Mouse (Mus musculus): ENCODE results near the gene Rfx5. TPM values are rescaled to one million over a fixed set of nuclear protein-coding genes. Genes with fewer than 3 reads are reported as not detected.
"Not testable (repeated sequence)": the region's sequence is repeated elsewhere in the genome, so short reads cannot be mapped to it uniquely, and the experiment has no call there.

The Rfx5 gene
- polyA plus RNA-seq, 1 experiment = 3.5 TPM

DNA sequence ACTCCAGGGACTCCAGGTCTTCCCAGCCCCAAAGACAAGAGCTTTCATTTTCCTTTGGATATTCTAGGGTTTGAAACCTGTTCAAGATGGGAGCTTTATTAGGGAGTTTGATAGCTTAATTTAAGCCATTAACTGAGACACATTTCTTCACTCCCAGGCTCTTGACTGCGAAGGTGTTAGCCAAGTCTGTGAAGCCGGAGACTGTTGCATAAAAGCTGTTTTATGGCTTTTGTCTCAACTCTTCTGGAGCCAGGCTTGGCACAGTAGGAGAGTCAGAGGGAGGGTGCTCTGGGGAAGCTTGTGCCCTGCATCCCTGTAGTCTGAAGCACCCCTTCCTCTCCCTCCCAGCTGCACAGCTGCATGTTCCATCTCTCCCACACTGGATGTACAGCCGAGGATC is 31.5 kb upstream of the Rfx5 start:
- Histone ChIP-seq H3K4me3 (no peak overlapping the region), H3K79me2 (ENCODE audit: control insufficient read depth, insufficient read depth) (no peaks in the 10 kb centered on the region), H3K4me2 (ENCODE audit: low read depth) (no peak overlapping the region), H3K27me3 (ENCODE audit: control insufficient read depth, insufficient read depth, insufficient read length) (peaks cover 28% of the 10 kb centered on the region), H3ac (ENCODE audit: control insufficient read depth, insufficient read length) (no peak overlapping the region), H3K36me3 (ENCODE audit: control insufficient read depth, insufficient read depth) (no peaks in the 10 kb centered on the region)
- no peak for TF ChIP-seq E2F4 (IDR thresholded peaks at IDR 0.05; ENCODE audit: insufficient read depth)
- no peak for TF ChIP-seq CEBPB (IDR thresholded peaks at IDR 0.05; ENCODE audit: insufficient read depth, poor library complexity, severe bottlenecking)
- TF ChIP-seq MYOD1 (IDR thresholded peaks at IDR 0.05; ENCODE audit: control insufficient read depth in 1 of 3, insufficient read length in 2 of 3, low read depth in 2 of 3) = no peak

GRCm38 (mm10) chr3:94924688-94925087 is 29.2 kb upstream of the Rfx5 start:
- no peak for TF ChIP-seq SRF (IDR thresholded peaks at IDR 0.05; ENCODE audit: control insufficient read depth, insufficient read length, low read depth)
- no peak for TF ChIP-seq POLR2AphosphoS2 (IDR thresholded peaks at IDR 0.05; ENCODE audit: insufficient read length, low read depth)
- no peak for TF ChIP-seq POLR2A (IDR thresholded peaks at IDR 0.05; ENCODE audit: insufficient read length, low read depth)
- TF ChIP-seq USF1 (IDR thresholded peaks at IDR 0.05; ENCODE audit: low read depth) = no peak
- no peak for TF ChIP-seq MYOG (IDR thresholded peaks at IDR 0.05; ENCODE audit: control insufficient read depth in 1 of 3, insufficient read depth in 1 of 3, insufficient read length in 2 of 3, low read depth in 2 of 3)
- Histone ChIP-seq H3K27me3 (ENCODE audit: control insufficient read depth, insufficient read depth, insufficient read length) (peaks cover 26% of the 10 kb centered on the region), H3K4me3 (no peak overlapping the region), H3K36me3 (ENCODE audit: control insufficient read depth, insufficient read depth) (no peaks in the 10 kb centered on the region), H3K79me2 (ENCODE audit: control insufficient read depth, insufficient read depth) (no peaks in the 10 kb centered on the region), H3ac (ENCODE audit: control insufficient read depth, insufficient read length) (no peak overlapping the region), H3K4me2 (ENCODE audit: low read depth) (no peak overlapping the region)

DNA sequence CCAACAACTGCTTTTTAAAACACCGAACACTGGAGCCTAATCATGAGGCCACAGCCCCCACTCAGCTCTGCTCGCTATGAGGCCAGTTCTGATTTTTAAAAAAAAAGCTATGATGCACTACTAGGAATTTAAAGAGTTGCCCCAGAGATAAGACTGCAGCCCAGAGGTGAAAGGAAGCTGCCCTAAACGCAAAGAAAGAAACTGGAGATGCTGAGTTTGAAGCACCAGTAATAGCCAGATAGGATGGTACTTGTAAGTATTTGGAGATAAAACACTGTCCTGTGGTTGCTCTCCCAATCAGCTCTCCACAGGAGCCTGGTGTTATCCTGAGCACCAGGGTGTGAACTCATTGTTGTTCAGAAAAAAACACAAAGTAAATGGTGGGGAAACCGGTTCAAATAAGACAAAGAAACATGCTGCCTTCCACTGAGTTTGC is 27.6 kb upstream of the Rfx5 start:
- H3K4me2 ChIP-seq (ENCODE audit: low read depth); H3K4me3 ChIP-seq; H3K36me3 ChIP-seq (ENCODE audit: control insufficient read depth, insufficient read depth); H3ac ChIP-seq (ENCODE audit: control insufficient read depth, insufficient read length); H3K79me2 ChIP-seq (ENCODE audit: control insufficient read depth, insufficient read depth): not testable (repeated sequence)
- H3K27me3 ChIP-seq (ENCODE audit: control insufficient read depth, insufficient read depth, insufficient read length) = peaks cover 16% of the 10 kb centered on the region

- H3ac ChIP-seq (ENCODE audit: control insufficient read depth, insufficient read length); H3K36me3 ChIP-seq (ENCODE audit: control insufficient read depth, insufficient read depth); H3K79me2 ChIP-seq (ENCODE audit: control insufficient read depth, insufficient read depth); H3K4me2 ChIP-seq (ENCODE audit: low read depth); H3K4me3 ChIP-seq; H3K27me3 ChIP-seq (ENCODE audit: control insufficient read depth, insufficient read depth, insufficient read length): not testable (repeated sequence)
These were observed 24.9 kb upstream of the Rfx5 start for GRCm38 (mm10) chr3:94928979-94929378.

- not testable (repeated sequence) for H3K36me3 ChIP-seq (ENCODE audit: control insufficient read depth, insufficient read depth); H3ac ChIP-seq (ENCODE audit: control insufficient read depth, insufficient read length); H3K27me3 ChIP-seq (ENCODE audit: control insufficient read depth, insufficient read depth, insufficient read length); H3K79me2 ChIP-seq (ENCODE audit: control insufficient read depth, insufficient read depth); H3K4me3 ChIP-seq; H3K4me2 ChIP-seq (ENCODE audit: low read depth)
These were observed 23.2 kb upstream of the Rfx5 start for GRCm38 (mm10) chr3:94930386-94931266.

DNA sequence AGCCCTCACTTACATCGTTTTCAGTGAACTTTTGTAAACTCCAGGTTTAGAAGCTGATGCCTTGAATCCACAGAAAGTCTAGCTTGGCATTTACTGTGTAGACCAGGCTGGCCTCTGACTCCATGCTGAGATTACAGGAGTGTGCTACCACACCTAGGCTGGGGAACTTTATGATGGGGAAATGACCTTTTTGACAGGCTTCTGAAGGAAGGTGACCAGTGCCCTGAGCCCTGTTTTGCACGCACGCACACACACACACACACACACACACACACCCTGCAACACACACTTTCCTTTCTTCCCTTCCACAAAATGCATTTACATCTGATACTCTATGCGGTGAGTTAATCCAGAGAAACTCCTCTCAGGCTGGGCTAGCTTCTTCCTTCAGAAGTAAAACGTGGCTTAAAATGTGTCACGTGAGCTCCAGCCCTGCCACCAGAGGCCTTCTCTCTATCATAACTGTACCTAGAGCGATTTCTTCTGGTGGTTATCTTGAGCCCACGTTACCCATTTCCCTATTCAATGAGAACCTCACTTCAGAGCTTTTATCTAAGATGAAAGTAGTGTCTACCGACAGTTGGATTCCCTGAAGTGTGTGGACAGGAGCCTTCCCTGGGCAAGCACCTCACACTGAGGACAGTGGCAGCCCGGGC is 22.3 kb upstream of the Rfx5 start:
- H3K4me3 ChIP-seq; H3ac ChIP-seq (ENCODE audit: control insufficient read depth, insufficient read length); H3K4me2 ChIP-seq (ENCODE audit: low read depth); H3K36me3 ChIP-seq (ENCODE audit: control insufficient read depth, insufficient read depth); H3K27me3 ChIP-seq (ENCODE audit: control insufficient read depth, insufficient read depth, insufficient read length); H3K79me2 ChIP-seq (ENCODE audit: control insufficient read depth, insufficient read depth): not testable (repeated sequence)

DNA sequence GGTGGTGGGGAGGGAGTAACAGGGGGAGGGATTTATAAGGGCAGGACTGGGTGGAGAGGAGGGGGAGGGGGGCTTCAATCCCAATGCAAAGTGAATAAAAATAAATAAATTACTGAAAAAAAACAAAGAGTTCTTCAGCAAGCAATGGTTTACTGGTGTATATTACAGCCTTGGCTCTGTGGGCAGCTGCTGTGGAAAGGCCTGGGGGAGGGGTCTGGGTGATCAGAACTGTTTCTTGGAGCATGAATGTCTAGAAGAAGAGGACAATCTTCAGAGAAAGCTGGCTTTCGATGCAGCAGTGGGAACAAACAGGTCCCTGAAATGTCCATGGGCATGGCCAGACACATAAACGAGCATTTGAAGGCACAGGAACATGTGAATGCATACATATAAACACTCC is 21.6 kb upstream of the Rfx5 start:
- H3K4me3 ChIP-seq; H3K27me3 ChIP-seq (ENCODE audit: control insufficient read depth, insufficient read depth, insufficient read length); H3K36me3 ChIP-seq (ENCODE audit: control insufficient read depth, insufficient read depth); H3ac ChIP-seq (ENCODE audit: control insufficient read depth, insufficient read length); H3K79me2 ChIP-seq (ENCODE audit: control insufficient read depth, insufficient read depth): not testable (repeated sequence)
- H3K4me2 ChIP-seq (ENCODE audit: low read depth) = peak overlapping the region; percentile 40

Measured in myocyte (in vitro differentiated cells).